Mouse (Mus musculus) stomach, embryonic 16.5 days (tissue): ENCODE measurements around the gene Atpaf1. TPM values are rescaled to one million over a fixed set of nuclear protein-coding genes. Genes with fewer than 3 reads are reported as not detected.

Experiments
- ATAC-seq: fragments of 200-750 bp; cut with Nextera tagmentation; 2 replicates; pipeline ENCODE4 v1.8.0; 2017; ENCODE audit warnings: moderate number of reproducible peaks, moderate TSS enrichment; ENCODE audit not compliant: insufficient read depth, low FRiP score
- H3K27ac ChIP-seq: fragments of 300-500 bp; sonication (generic); 2 replicates; pipeline ENCODE4 v1.5.1; 2014; ENCODE audit warnings: low read length
- H3K27me3 ChIP-seq: fragments of 300-500 bp; sonication (generic); 2 replicates; pipeline ENCODE4 v1.6.1; 2014; ENCODE audit warnings: low read length, control low read depth, mixed read lengths; ENCODE audit not compliant: control insufficient read depth, insufficient read depth
- H3K36me3 ChIP-seq: fragments of 300-500 bp; sonication (generic); 2 replicates; pipeline ENCODE4 v1.6.1; 2014; ENCODE audit warnings: low read length; ENCODE audit not compliant: control insufficient read depth, insufficient read depth
- H3K4me1 ChIP-seq: fragments of 300-500 bp; sonication (generic); 2 replicates; pipeline ENCODE4 v1.6.1; 2014; ENCODE audit warnings: low read length, control low read depth, mixed read lengths; ENCODE audit not compliant: control insufficient read depth, insufficient read depth
- H3K4me2 ChIP-seq: fragments of 300-500 bp; sonication (generic); 2 replicates; pipeline ENCODE4 v1.6.1; 2014; ENCODE audit warnings: low read depth, low read length, mixed read lengths
- H3K4me3 ChIP-seq: fragments of 300-500 bp; sonication (generic); replicated peaks from 2 replicates; pipeline ENCODE4 v1.5.1; 2014; ENCODE audit warnings: mild to moderate bottlenecking, low read length
- H3K9ac ChIP-seq: fragments of 300-500 bp; sonication (generic); 2 replicates; pipeline ENCODE4 v1.6.1; 2014; ENCODE audit warnings: low read length
- H3K9me3 ChIP-seq: fragments of 300-500 bp; sonication (generic); replicated peaks from 2 replicates; pipeline ENCODE4 v1.6.1; 2016; ENCODE audit warnings: low read length, control low read depth; ENCODE audit not compliant: control insufficient read depth
- WGBS: fragments of 180-500 bp; shearing (Covaris S2); extraction: QIAGEN DNeasy Blood & Tissue Kit; methylation state at CpG from one replicate; pipeline ENCODE4 v1.1.7; 2014; 5-methylcytosine and 5-hydroxymethylcytosine counted together
- polyA plus RNA-seq: library from polyadenylated mRNA; unstranded; fragments of >200 nt; fragmentation: Nextera tagmentation; extraction: Ambion mirVana; gene quantifications from 2 replicates; pipeline ENCODE4 v1.2.1, GENCODE M21; 2015

The Atpaf1 gene
- polyA plus RNA-seq, 1 experiment from 2014 or later: 36.2 TPM

DNA sequence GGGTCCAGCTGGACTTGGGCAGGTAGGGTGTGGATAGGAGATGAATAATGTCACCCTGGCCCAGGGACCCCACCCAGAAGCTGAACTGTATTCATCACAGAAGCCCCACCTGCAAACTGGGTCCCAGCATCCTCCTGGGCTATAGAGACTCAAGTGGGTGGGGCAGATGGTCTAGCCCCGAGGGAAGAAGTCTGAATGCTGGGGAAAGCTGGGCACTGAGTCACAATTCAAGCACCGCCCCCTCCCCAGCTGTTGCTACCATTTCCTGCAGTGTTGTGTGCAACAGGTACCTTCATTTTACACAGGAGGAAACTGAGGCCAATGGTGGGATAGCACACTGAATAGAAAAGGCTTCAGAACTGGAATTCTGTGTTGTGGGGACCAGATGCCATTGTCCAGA is 47.4 kb downstream of the Atpaf1 start:
- no peak for ATAC-seq
- Histone ChIP-seq H3K9ac (no peak overlapping the region), H3K27me3 (no peaks in the 10 kb centered on the region), H3K4me1 (peaks cover 8% of the 10 kb centered on the region), H3K36me3 (no peaks in the 10 kb centered on the region; the same call in 1 of the 2 replicates), H3K4me2 (no peak overlapping the region), H3K9me3 (no peaks in the 10 kb centered on the region), H3K4me3 (no peak overlapping the region), H3K27ac (no peak overlapping the region)
- 50% methylated on average over 2 of the region's 2 CpGs for WGBS

DNA sequence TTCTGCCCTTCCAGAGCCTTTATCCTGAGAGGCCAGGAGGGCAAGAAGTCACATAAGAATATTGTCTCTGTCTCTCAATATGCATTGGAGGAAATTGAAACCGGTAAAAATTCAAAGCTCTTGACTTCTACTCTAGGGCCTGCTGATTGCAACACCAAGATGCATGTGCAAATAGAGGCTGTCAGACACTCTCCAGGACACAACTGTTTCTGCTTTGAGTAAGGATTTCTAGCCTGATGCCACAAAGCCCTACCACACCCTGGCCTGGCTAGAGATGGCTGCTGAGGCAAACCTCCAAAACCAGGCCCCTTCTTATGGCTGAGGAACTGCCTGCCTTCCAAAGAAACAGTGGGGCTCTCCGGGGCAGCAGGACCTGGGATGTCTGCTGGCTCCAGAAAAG is 51.0 kb downstream of the Atpaf1 start:
- H3K4me3 ChIP-seq: no peak overlapping the region
- no peak overlapping the region for H3K4me2 ChIP-seq
- no peak overlapping the region for H3K9ac ChIP-seq
- peaks cover 8% of the 10 kb centered on the region for H3K4me1 ChIP-seq
- no peak overlapping the region for H3K27ac ChIP-seq
- H3K27me3 ChIP-seq: no peaks in the 10 kb centered on the region
- H3K9me3 ChIP-seq: no peaks in the 10 kb centered on the region
- WGBS: 71% methylated on average over 2 of the region's 2 CpGs
- H3K36me3 ChIP-seq: no peaks in the 10 kb centered on the region; the same call in 1 of the 2 replicates
- no peak for ATAC-seq

DNA sequence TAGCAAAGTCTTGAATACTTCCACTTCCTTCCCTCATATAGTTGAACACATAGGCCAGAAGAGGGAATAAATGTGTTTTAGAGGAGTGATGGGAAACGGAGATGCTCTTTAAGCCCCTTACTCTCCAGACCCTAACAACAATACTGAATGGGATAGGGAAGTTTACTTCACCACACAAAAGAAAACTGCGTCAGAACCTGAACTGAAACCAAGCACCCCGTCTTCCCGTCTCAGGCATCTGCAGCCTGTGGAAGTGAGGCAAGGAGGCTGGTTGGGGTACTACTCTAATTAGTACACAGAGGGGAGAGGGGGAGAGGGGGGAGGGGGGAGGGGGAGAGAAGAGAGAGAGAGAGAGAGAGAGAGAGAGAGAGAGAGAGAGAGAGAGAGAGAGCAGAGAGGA is 53.6 kb downstream of the Atpaf1 start:
- no peak for ATAC-seq
- no peaks in the 10 kb centered on the region for H3K9me3 ChIP-seq
- H3K9ac ChIP-seq: peak overlapping the region; percentile 3; the same call in 1 of the 2 replicates
- 75% methylated on average over 4 of the region's 4 CpGs for WGBS
- H3K4me3 ChIP-seq: peak overlapping the region; percentile 87
- H3K27me3 ChIP-seq: no peaks in the 10 kb centered on the region
- peaks cover 8% of the 10 kb centered on the region for H3K4me1 ChIP-seq
- no peaks in the 10 kb centered on the region; the same call in 1 of the 2 replicates for H3K36me3 ChIP-seq
- peak overlapping the region; percentile 71 for H3K4me2 ChIP-seq
- H3K27ac ChIP-seq: no peak overlapping the region

DNA sequence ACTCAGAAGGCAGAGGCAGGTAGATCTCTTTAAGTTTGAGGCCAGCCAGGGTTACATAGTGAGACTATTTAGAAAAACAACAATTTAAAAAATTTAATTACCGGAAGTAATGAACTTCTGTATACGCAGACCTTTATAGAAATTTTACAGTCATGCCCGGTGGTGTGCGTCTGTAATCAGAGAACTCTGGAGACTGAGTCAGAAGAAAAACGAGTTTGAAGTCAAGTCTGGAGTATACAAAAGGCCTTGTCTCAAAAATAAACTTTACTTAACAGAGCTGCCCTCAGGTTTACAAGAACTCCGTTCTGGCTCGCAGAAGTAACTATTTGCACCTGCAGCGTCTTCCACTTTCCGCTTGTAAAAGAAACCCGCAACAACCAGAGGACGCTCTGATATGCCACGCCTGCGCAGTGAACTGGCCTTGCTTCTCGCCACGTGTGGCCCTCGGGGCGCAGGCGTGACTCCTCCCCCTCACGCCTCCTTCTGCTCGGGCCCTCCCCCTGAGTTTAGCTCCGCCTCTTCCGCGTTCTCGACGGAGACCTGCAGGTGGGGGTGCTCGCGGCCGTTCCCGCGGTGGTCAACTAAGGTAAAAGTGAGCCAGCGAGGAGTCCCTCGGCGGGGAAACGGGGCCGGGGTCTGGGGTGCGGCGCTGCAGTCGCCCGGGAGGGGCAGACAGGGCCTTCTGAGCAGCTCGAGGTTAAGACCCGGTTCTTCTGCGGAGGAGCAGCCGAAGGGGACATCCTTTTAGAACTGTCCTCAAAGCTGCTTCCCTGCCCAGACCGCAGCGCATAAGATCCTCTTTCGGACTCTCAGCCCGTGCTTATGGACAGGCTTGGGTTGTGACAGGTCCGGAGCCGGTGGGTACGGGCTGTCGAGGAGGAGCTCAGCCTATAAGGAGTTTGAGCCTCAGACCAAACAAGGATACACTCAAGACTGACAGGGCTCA is 54.4 kb downstream of the Atpaf1 start, which contains the start of gene Mknk1:
Gene Mknk1, plus strand, starts transcription at position 503 of the 946 bp plus-strand sequence.
- H3K27ac ChIP-seq: peak within 1 kb of the TSS; percentile 74
- H3K27me3 ChIP-seq: no peaks in the 10 kb centered on the region
- peak within 1 kb of the TSS; percentile 89 for H3K9ac ChIP-seq
- peak within 1 kb of the TSS; percentile 71 for H3K4me2 ChIP-seq
- no peaks in the 10 kb centered on the region; the same call in 1 of the 2 replicates for H3K36me3 ChIP-seq
- H3K9me3 ChIP-seq: no peaks in the 10 kb centered on the region
- H3K4me3 ChIP-seq: peak within 1 kb of the TSS; percentile 87
- 2% methylated on average over 51 of the region's 51 CpGs for WGBS
- peak; percentile 96 for ATAC-seq
- H3K4me1 ChIP-seq: peaks cover 8% of the 10 kb centered on the region

DNA sequence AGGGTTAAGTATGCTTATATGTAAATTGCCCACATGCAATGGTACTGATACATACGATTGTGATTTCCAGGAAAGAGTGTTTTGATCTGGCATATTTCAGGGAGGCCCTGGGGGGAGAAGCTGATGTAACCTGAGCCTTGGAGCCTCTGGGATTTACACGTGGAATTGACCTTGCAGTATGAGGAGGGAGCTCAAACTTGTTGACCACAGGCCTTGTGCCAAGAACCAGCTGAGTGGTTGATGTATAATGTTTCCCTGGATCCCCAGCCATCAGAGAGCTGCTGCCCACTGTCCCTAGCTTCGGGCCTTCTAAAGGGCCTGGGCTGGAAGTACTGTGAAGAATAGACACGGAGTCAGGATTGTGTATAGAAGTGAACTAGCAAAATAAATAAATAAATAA is 55.3 kb downstream of the Atpaf1 start:
- H3K4me2 ChIP-seq: peak overlapping the region; percentile 71
- no peaks in the 10 kb centered on the region for H3K27me3 ChIP-seq
- H3K4me3 ChIP-seq: peak overlapping the region; percentile 87
- H3K27ac ChIP-seq: no peak overlapping the region
- WGBS: 43% methylated on average over 4 of the region's 4 CpGs
- ATAC-seq: no peak
- H3K36me3 ChIP-seq: no peaks in the 10 kb centered on the region
- peaks cover 8% of the 10 kb centered on the region for H3K4me1 ChIP-seq
- no peaks in the 10 kb centered on the region for H3K9me3 ChIP-seq
- peak overlapping the region; percentile 89; the same call in 1 of the 2 replicates for H3K9ac ChIP-seq

DNA sequence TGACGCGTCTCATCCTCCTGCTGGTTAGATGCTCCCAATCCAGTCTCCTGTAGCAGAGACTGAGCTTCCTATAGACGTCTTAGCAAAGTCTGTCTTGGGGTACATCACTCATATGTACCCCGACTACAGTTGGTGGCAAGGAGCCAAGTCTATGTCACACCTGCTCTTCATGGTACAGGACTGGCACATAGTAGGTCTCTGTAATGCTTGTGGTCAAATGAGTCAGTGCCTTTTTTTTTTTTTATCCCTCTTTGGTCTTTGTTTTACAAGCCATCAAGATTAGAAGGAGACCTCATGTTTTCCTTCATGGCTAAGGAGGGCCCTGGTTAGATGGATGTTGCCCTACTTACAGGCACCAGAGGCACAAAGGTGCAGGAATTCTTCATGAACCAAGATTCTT is 56.2 kb downstream of the Atpaf1 start:
- no peak overlapping the region for H3K27ac ChIP-seq
- H3K27me3 ChIP-seq: no peaks in the 10 kb centered on the region
- no peaks in the 10 kb centered on the region for H3K9me3 ChIP-seq
- H3K9ac ChIP-seq: no peak overlapping the region
- 89% methylated on average over 4 of the region's 4 CpGs for WGBS
- no peak overlapping the region for H3K4me3 ChIP-seq
- H3K4me2 ChIP-seq: no peak overlapping the region
- no peak for ATAC-seq
- peaks cover 8% of the 10 kb centered on the region for H3K4me1 ChIP-seq
- no peaks in the 10 kb centered on the region for H3K36me3 ChIP-seq

DNA sequence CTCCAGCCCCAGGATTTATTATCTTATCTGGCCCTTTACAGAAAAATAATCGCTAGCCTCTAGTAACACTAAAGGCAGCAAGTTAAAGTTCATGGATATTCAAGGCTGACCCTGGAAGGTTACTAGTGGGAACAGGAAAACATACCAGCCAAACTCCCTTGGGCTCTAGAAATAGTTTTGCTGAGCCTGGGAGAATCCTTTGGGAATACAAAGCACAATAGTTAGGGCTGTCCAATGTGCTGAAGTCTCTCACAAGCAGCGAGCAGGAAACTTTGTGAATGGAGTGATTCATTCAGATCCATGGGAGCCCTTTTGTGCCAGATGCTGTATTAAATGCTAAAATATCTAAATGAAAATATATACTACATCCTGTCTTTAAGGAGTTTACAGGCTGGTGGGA is 62.0 kb downstream of the Atpaf1 start:
- H3K36me3 ChIP-seq: no peaks in the 10 kb centered on the region; the same call in 1 of the 2 replicates
- H3K4me3 ChIP-seq: no peak overlapping the region
- H3K27me3 ChIP-seq: no peaks in the 10 kb centered on the region
- H3K4me1 ChIP-seq: peaks cover 19% of the 10 kb centered on the region
- H3K27ac ChIP-seq: no peak overlapping the region
- H3K9me3 ChIP-seq: no peaks in the 10 kb centered on the region
- WGBS: 64% methylated on average over 2 of the region's 2 CpGs
- no peak overlapping the region for H3K9ac ChIP-seq
- no peak for ATAC-seq
- H3K4me2 ChIP-seq: no peak overlapping the region

DNA sequence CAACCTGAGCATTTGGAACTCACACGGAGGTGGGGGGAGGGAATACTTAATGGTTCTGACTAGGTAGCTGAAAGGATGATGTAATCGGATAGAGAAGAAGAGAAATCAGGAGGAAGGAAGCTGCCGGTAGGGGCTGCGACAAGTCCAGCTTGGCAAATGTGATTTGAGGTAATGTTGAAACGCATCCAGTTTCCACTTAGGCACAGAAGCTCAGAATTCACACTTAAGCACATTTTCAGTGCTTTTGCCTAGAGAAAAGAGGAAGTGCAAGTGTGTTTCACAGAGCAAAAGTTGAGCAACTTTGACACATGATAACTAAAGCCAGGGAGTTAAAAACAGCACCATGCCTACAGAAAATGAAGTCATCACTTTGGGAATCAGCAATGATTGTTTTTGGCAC is 62.8 kb downstream of the Atpaf1 start:
- H3K27me3 ChIP-seq: no peaks in the 10 kb centered on the region
- no peak for ATAC-seq
- H3K4me3 ChIP-seq: no peak overlapping the region
- H3K9me3 ChIP-seq: no peaks in the 10 kb centered on the region
- peak overlapping the region; percentile 49; the same call in 1 of the 2 replicates for H3K27ac ChIP-seq
- WGBS: 38% methylated on average over 5 of the region's 5 CpGs
- no peak overlapping the region for H3K4me2 ChIP-seq
- H3K36me3 ChIP-seq: no peaks in the 10 kb centered on the region; the same call in 1 of the 2 replicates
- peaks cover 19% of the 10 kb centered on the region for H3K4me1 ChIP-seq
- H3K9ac ChIP-seq: no peak overlapping the region

DNA sequence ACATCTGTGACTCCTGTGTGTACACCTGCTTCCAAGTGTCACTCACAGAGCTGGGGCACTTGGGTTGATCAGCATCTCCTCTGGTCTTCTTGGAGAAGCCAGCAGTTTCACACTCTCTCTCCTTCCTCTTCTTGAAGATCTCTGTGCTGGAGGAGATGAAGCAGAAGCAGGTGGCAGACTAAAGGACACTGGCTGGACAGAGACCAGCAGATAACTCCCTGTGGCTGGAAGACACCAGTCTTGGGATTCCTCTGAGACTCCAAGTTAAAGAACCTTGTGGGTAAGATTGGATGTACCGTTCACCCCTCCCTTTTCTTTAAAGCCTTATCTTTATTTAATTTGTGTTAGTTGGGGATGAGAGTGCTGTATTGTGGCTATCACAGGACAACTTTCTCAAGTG is 63.5 kb downstream of the Atpaf1 start:
- WGBS: 96% methylated on average over 1 of the region's 1 CpGs
- H3K4me1 ChIP-seq: peaks cover 19% of the 10 kb centered on the region
- no peaks in the 10 kb centered on the region; the same call in 1 of the 2 replicates for H3K36me3 ChIP-seq
- H3K9ac ChIP-seq: no peak overlapping the region
- no peaks in the 10 kb centered on the region for H3K27me3 ChIP-seq
- H3K27ac ChIP-seq: peak overlapping the region; percentile 49; the same call in 1 of the 2 replicates
- H3K9me3 ChIP-seq: no peaks in the 10 kb centered on the region
- H3K4me3 ChIP-seq: no peak overlapping the region
- ATAC-seq: no peak
- H3K4me2 ChIP-seq: no peak overlapping the region
